Mouse (Mus musculus): ENCODE data around the gene Galnt10. TPM values are rescaled to one million over a fixed set of nuclear protein-coding genes. Genes with fewer than 3 reads are reported as not detected.
A peak's percentile ranks its signal among the peaks of the same experiment; 100 is the strongest.

Galnt10 gene
- polyA plus RNA-seq, 1 experiment from 2014 or later: 13.9 TPM

- DNase-seq (ENCODE audit: low spot score): no peak
- no peak overlapping the region for H3K4me2 ChIP-seq (ENCODE audit: low read depth, severe bottlenecking)
- no peak overlapping the region for H3K4me3 ChIP-seq (ENCODE audit: low read depth, low read length)
- no peaks in the 10 kb centered on the region for H3K27me3 ChIP-seq (ENCODE audit: control insufficient read depth, insufficient read depth, low read length)
- no peaks in the 10 kb centered on the region for H3K9me3 ChIP-seq (ENCODE audit: control insufficient read depth, low read length)
- 85% methylated on average over 6 of the region's 6 CpGs for WGBS
- no peaks in the 10 kb centered on the region for H3K36me3 ChIP-seq (ENCODE audit: control insufficient read depth, insufficient read depth, low read length)
- no peak overlapping the region for H3K27ac ChIP-seq (replicated peaks; ENCODE audit: low read depth, low read length)
- H3K9ac ChIP-seq (ENCODE audit: low read length): no peak overlapping the region
- ATAC-seq (ENCODE audit: insufficient number of reproducible peaks, low FRiP score, low TSS enrichment, low read depth): no peak
- H3K4me1 ChIP-seq (ENCODE audit: control insufficient read depth, insufficient read depth, low read length): peaks cover 14% of the 10 kb centered on the region
Measured at GRCm38 (mm10) chr11:57691939-57692338, 46.7 kb downstream of the Galnt10 start.

- Histone ChIP-seq H3K4me1 (ENCODE audit: control insufficient read depth, insufficient read depth, low read length) (peaks cover 15% of the 10 kb centered on the region), H3K9me3 (ENCODE audit: control insufficient read depth, low read length) (no peaks in the 10 kb centered on the region), H3K27me3 (ENCODE audit: control insufficient read depth, insufficient read depth, low read length) (no peaks in the 10 kb centered on the region), H3K36me3 (ENCODE audit: control insufficient read depth, insufficient read depth, low read length) (no peaks in the 10 kb centered on the region), H3K4me2 (ENCODE audit: low read depth, severe bottlenecking) (no peak overlapping the region), H3K4me3 (ENCODE audit: low read depth, low read length) (no peak overlapping the region), H3K9ac (ENCODE audit: low read length) (no peak overlapping the region), H3K27ac (replicated peaks; ENCODE audit: low read depth, low read length) (no peak overlapping the region)
- ATAC-seq (ENCODE audit: insufficient number of reproducible peaks, low FRiP score, low TSS enrichment, low read depth) (no peak), DNase-seq (ENCODE audit: low spot score) (no peak)
- WGBS: 81% methylated on average over 7 of the region's 7 CpGs
Measured at GRCm38 (mm10) chr11:57692726-57693125, 47.5 kb downstream of the Galnt10 start.

GRCm38 (mm10) chr11:57694486-57694885, 49.2 kb downstream of the Galnt10 start:
- no peak overlapping the region for H3K4me3 ChIP-seq (ENCODE audit: low read depth, low read length)
- H3K9me3 ChIP-seq (ENCODE audit: control insufficient read depth, low read length): no peaks in the 10 kb centered on the region
- H3K9ac ChIP-seq (ENCODE audit: low read length): no peak overlapping the region
- H3K4me2 ChIP-seq (ENCODE audit: low read depth, severe bottlenecking): no peak overlapping the region
- no peaks in the 10 kb centered on the region for H3K36me3 ChIP-seq (ENCODE audit: control insufficient read depth, insufficient read depth, low read length)
- no peak overlapping the region for H3K27ac ChIP-seq (replicated peaks; ENCODE audit: low read depth, low read length)
- H3K4me1 ChIP-seq (ENCODE audit: control insufficient read depth, insufficient read depth, low read length): peaks cover 12% of the 10 kb centered on the region
- H3K27me3 ChIP-seq (ENCODE audit: control insufficient read depth, insufficient read depth, low read length): no peaks in the 10 kb centered on the region
- no peak for ATAC-seq (ENCODE audit: insufficient number of reproducible peaks, low FRiP score, low TSS enrichment, low read depth)
- no peak for DNase-seq (ENCODE audit: low spot score)
- WGBS: 96% methylated on average over 6 of the region's 6 CpGs

GRCm38 (mm10) chr11:57696207-57696676, 51.0 kb downstream of the Galnt10 start:
- Histone ChIP-seq H3K4me3 (ENCODE audit: low read depth, low read length) (no peak overlapping the region), H3K27ac (replicated peaks; ENCODE audit: low read depth, low read length) (no peak overlapping the region; the same call in 1 of the 2 replicates), H3K36me3 (ENCODE audit: control insufficient read depth, insufficient read depth, low read length) (no peaks in the 10 kb centered on the region), H3K4me1 (ENCODE audit: control insufficient read depth, insufficient read depth, low read length) (peaks cover 15% of the 10 kb centered on the region), H3K27me3 (ENCODE audit: control insufficient read depth, insufficient read depth, low read length) (no peaks in the 10 kb centered on the region), H3K9ac (ENCODE audit: low read length) (no peak overlapping the region), H3K4me2 (ENCODE audit: low read depth, severe bottlenecking) (no peak overlapping the region), H3K9me3 (ENCODE audit: control insufficient read depth, low read length) (no peaks in the 10 kb centered on the region)
- DNase-seq (ENCODE audit: low spot score): peak; percentile 38
- no peak for ATAC-seq (ENCODE audit: insufficient number of reproducible peaks, low FRiP score, low TSS enrichment, low read depth)
- WGBS: 37% methylated on average over 17 of the region's 17 CpGs

GRCm38 (mm10) chr11:57696807-57697251, 51.6 kb downstream of the Galnt10 start:
- no peak overlapping the region for H3K9ac ChIP-seq (ENCODE audit: low read length)
- H3K4me2 ChIP-seq (ENCODE audit: low read depth, severe bottlenecking): no peak overlapping the region
- H3K36me3 ChIP-seq (ENCODE audit: control insufficient read depth, insufficient read depth, low read length): no peaks in the 10 kb centered on the region
- ATAC-seq (ENCODE audit: insufficient number of reproducible peaks, low FRiP score, low TSS enrichment, low read depth): no peak
- DNase-seq (ENCODE audit: low spot score): no peak
- H3K9me3 ChIP-seq (ENCODE audit: control insufficient read depth, low read length): no peaks in the 10 kb centered on the region
- no peak overlapping the region for H3K4me3 ChIP-seq (ENCODE audit: low read depth, low read length)
- no peaks in the 10 kb centered on the region for H3K27me3 ChIP-seq (ENCODE audit: control insufficient read depth, insufficient read depth, low read length)
- 50% methylated on average over 5 of the region's 5 CpGs for WGBS
- peaks cover 15% of the 10 kb centered on the region for H3K4me1 ChIP-seq (ENCODE audit: control insufficient read depth, insufficient read depth, low read length)
- no peak overlapping the region; the same call in 1 of the 2 replicates for H3K27ac ChIP-seq (replicated peaks; ENCODE audit: low read depth, low read length)

GRCm38 (mm10) chr11:57700114-57700513, 54.9 kb downstream of the Galnt10 start:
- Histone ChIP-seq H3K27me3 (ENCODE audit: control insufficient read depth, insufficient read depth, low read length) (no peaks in the 10 kb centered on the region), H3K27ac (replicated peaks; ENCODE audit: low read depth, low read length) (no peak overlapping the region), H3K4me3 (ENCODE audit: low read depth, low read length) (no peak overlapping the region), H3K9me3 (ENCODE audit: control insufficient read depth, low read length) (no peaks in the 10 kb centered on the region), H3K4me1 (ENCODE audit: control insufficient read depth, insufficient read depth, low read length) (peaks cover 19% of the 10 kb centered on the region), H3K36me3 (ENCODE audit: control insufficient read depth, insufficient read depth, low read length) (no peaks in the 10 kb centered on the region), H3K9ac (ENCODE audit: low read length) (no peak overlapping the region), H3K4me2 (ENCODE audit: low read depth, severe bottlenecking) (no peak overlapping the region)
- ATAC-seq (ENCODE audit: insufficient number of reproducible peaks, low FRiP score, low TSS enrichment, low read depth) (no peak), DNase-seq (ENCODE audit: low spot score) (peak; percentile 60)
- 42% methylated on average over 7 of the region's 7 CpGs for WGBS

- Histone ChIP-seq H3K9ac (ENCODE audit: low read length) (no peak overlapping the region), H3K27me3 (ENCODE audit: control insufficient read depth, insufficient read depth, low read length) (no peaks in the 10 kb centered on the region), H3K4me1 (ENCODE audit: control insufficient read depth, insufficient read depth, low read length) (peaks cover 14% of the 10 kb centered on the region), H3K4me2 (ENCODE audit: low read depth, severe bottlenecking) (no peak overlapping the region), H3K36me3 (ENCODE audit: control insufficient read depth, insufficient read depth, low read length) (no peaks in the 10 kb centered on the region), H3K27ac (replicated peaks; ENCODE audit: low read depth, low read length) (no peak overlapping the region), H3K4me3 (ENCODE audit: low read depth, low read length) (no peak overlapping the region), H3K9me3 (ENCODE audit: control insufficient read depth, low read length) (no peaks in the 10 kb centered on the region)
- 86% methylated on average over 11 of the region's 11 CpGs for WGBS
- no peak for ATAC-seq (ENCODE audit: insufficient number of reproducible peaks, low FRiP score, low TSS enrichment, low read depth)
- no peak for DNase-seq (ENCODE audit: low spot score)
Measured at GRCm38 (mm10) chr11:57701193-57701925, 56.1 kb downstream of the Galnt10 start.

GRCm38 (mm10) chr11:57701956-57702355, 56.7 kb downstream of the Galnt10 start:
- Histone ChIP-seq H3K9me3 (ENCODE audit: control insufficient read depth, low read length) (no peaks in the 10 kb centered on the region), H3K9ac (ENCODE audit: low read length) (no peak overlapping the region), H3K4me1 (ENCODE audit: control insufficient read depth, insufficient read depth, low read length) (peaks cover 8% of the 10 kb centered on the region), H3K36me3 (ENCODE audit: control insufficient read depth, insufficient read depth, low read length) (no peaks in the 10 kb centered on the region), H3K4me3 (ENCODE audit: low read depth, low read length) (no peak overlapping the region), H3K4me2 (ENCODE audit: low read depth, severe bottlenecking) (no peak overlapping the region), H3K27ac (replicated peaks; ENCODE audit: low read depth, low read length) (no peak overlapping the region), H3K27me3 (ENCODE audit: control insufficient read depth, insufficient read depth, low read length) (no peaks in the 10 kb centered on the region)
- ATAC-seq (ENCODE audit: insufficient number of reproducible peaks, low FRiP score, low TSS enrichment, low read depth) (no peak), DNase-seq (ENCODE audit: low spot score) (no peak)
- 53% methylated on average over 5 of the region's 5 CpGs for WGBS
